Mouse (Mus musculus) heart, embryonic 11.5 days (tissue): ENCODE measurements at regions not wholly inside any gene's neighbourhood (a gene's known extent, or its start where the extent isn't known, plus 50 kb on each side); places are given as distances from the start of the nearest gene placed in this dataset.
"Not testable (repeated sequence)": the region's sequence is repeated elsewhere in the genome, so short reads cannot be mapped to it uniquely, and the experiment has no call there.

Experiments used
- ATAC-seq: fragments of 200-750 bp; cut with Nextera tagmentation; replicated peaks from 2 replicates; pipeline ENCODE4 v1.8.0; 2017; ENCODE audit warnings: moderate library complexity; ENCODE audit not compliant: insufficient number of reproducible peaks, low FRiP score, low TSS enrichment
- H3K27ac ChIP-seq: fragments of 300-500 bp; sonication (generic); 2 replicates; pipeline ENCODE4 v1.5.1; 2014; ENCODE audit warnings: mild to moderate bottlenecking, low read depth, low read length
- H3K27me3 ChIP-seq: fragments of 300-500 bp; sonication (generic); 2 replicates; pipeline ENCODE4 v1.6.1; 2014; ENCODE audit warnings: mild to moderate bottlenecking, low read length, mixed read lengths; ENCODE audit not compliant: control insufficient read depth, insufficient read depth
- H3K36me3 ChIP-seq: fragments of 300-500 bp; sonication (generic); 2 replicates; pipeline ENCODE4 v1.6.1; 2014; ENCODE audit warnings: mild to moderate bottlenecking, low read length, moderate library complexity, mixed read lengths; ENCODE audit not compliant: control insufficient read depth, insufficient read depth
- H3K4me1 ChIP-seq: fragments of 300-500 bp; sonication (generic); 2 replicates; pipeline ENCODE4 v1.6.1; 2014; ENCODE audit warnings: low read length; ENCODE audit not compliant: control insufficient read depth, insufficient read depth
- H3K4me2 ChIP-seq: fragments of 300-500 bp; sonication (generic); 2 replicates; pipeline ENCODE4 v1.6.1; 2014; ENCODE audit warnings: mild to moderate bottlenecking, moderate library complexity
- H3K4me3 ChIP-seq: fragments of 300-500 bp; sonication (generic); 2 replicates; pipeline ENCODE4 v1.5.1; 2014; ENCODE audit warnings: low read depth, low read length
- H3K9ac ChIP-seq: fragments of 300-500 bp; sonication (generic); 2 replicates; pipeline ENCODE4 v1.6.1; 2014; ENCODE audit warnings: mild to moderate bottlenecking, low read depth, low read length, moderate library complexity
- H3K9me3 ChIP-seq: fragments of 300-500 bp; sonication (generic); replicated peaks from 2 replicates; pipeline ENCODE4 v1.6.1; 2016; ENCODE audit warnings: low read length; ENCODE audit not compliant: control insufficient read depth
- WGBS: fragments of 180-500 bp; shearing (Covaris S2); extraction: QIAGEN DNeasy Blood & Tissue Kit; methylation state at CpG from one replicate; pipeline ENCODE4 v1.1.7; 2014; ENCODE audit not compliant: insufficient replicate concordance; 5-methylcytosine and 5-hydroxymethylcytosine counted together

DNA sequence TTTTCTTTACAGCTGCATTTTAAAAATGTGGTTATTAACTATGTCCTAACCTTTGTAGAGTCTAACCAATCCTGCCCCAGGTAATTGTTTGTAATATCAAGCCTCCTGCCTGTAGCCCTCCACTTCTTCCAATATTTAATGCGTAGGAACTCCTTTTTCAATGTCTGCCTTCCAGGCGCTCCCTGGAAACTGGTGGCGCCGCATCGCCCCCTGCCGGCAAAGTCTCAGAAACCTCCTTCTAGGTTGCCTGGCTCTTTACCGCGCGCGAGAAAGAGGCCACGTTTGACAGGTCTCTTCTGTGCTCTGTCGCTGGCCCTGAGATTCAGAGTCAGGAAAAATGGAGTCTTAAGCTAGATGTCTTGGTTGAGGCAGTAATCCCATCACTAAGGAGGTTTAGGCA is 542.8 kb downstream of the Zfp704 start:
- no peak for ATAC-seq

DNA sequence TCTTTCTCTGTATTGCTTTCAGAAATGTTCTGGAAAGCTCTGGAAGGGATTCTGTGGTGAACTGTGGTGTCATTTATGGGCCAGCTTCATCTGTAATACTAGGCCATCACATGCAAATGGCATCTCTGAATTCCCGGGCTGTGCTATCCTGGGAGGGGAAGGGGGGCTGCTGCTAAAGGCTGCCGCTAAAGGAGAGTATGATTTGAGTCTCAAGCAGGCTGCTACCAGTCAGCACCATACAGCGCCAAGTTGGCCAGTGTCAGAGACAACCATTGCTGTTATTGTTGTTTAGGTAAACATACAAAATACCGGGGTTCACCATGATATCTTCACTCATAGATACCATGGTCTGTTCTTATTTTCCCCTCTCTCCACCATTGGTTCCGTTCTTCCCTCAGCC is 543.5 kb downstream of the Zfp704 start:
- Histone ChIP-seq H3K27me3 (no peaks in the 10 kb centered on the region), H3K4me1 (no peaks in the 10 kb centered on the region; the same call in 1 of the 2 replicates), H3K4me2 (no peak overlapping the region), H3K9me3 (no peaks in the 10 kb centered on the region), H3K27ac (no peak overlapping the region), H3K4me3 (no peak overlapping the region), H3K9ac (no peak overlapping the region), H3K36me3 (no peaks in the 10 kb centered on the region)
- no peak for ATAC-seq
- WGBS = 68% methylated on average over 5 of the region's 5 CpGs

More for the DNA sequence above, 542.8 kb downstream of the Zfp704 start:
- 2% methylated on average over 12 of the region's 12 CpGs for WGBS
- peak overlapping the region; percentile 18; the same call in 1 of the 2 replicates for H3K4me2 ChIP-seq
- H3K27ac ChIP-seq = no peak overlapping the region
- no peak overlapping the region for H3K9ac ChIP-seq
- H3K4me1 ChIP-seq = no peaks in the 10 kb centered on the region; the same call in 1 of the 2 replicates
- no peaks in the 10 kb centered on the region for H3K27me3 ChIP-seq
- no peaks in the 10 kb centered on the region for H3K36me3 ChIP-seq
- H3K4me3 ChIP-seq = no peak overlapping the region
- H3K9me3 ChIP-seq = no peaks in the 10 kb centered on the region

DNA sequence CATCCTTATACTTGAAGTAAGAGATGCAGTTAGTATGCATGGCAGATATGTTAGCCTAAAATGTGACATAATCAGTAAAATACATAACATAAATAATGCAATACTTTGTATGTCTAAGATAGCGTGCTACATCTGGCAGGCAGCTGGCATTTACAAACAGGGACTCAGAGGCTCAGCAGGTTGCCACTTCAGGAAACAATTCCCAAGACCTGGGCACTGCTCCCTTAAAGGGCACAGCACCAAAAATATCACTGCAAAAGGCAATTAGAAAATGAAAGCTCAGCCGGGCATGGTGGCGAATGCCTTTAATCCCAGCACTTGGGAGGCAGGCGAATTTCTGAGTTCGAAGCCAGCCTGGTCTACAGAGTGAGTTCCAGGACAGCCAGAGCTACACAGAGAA is 544.0 kb downstream of the Zfp704 start:
- WGBS = 79% methylated on average over 5 of the region's 5 CpGs

DNA sequence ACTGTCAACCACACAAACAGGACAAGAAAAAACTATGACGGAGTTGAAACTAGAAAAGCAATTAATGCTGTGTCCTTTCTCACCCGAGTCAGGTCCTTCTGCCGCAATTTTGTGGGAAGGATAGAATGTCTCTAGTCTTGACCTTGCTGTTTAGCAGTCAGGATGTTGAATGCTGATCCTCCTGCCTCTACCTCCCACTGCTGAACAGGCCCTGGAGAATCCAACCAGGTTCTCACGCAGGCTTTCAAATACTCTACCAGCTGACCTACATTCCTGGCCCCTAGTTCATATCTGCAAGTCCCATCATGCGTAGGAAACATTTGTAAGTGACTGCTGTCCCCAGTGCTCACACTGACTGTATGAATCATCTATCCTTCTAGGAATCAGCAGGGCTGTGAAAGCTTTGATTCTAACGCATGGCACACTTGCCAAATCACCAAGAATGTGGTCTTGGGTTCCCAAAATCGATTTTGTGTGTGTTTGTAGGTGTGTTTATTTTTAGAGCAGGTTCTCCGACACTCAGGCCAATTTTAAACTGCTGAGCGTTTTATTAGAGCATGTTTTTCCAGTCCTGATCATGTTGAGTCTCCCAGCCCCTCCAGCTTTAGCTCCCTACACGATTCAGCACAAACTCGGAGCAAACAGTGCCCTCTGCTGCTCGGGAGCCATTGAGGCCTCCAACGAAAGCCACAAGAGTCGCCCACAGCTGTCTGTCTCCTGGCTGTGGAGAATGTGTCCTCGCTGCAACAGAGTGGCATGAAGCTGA is 545.4 kb downstream of the Zfp704 start:
- H3K4me1 ChIP-seq = no peaks in the 10 kb centered on the region; the same call in 1 of the 2 replicates
- no peaks in the 10 kb centered on the region for H3K36me3 ChIP-seq
- ATAC-seq = no peak
- no peak overlapping the region for H3K27ac ChIP-seq
- H3K4me2 ChIP-seq = no peak overlapping the region
- no peaks in the 10 kb centered on the region for H3K27me3 ChIP-seq
- WGBS = 39% methylated on average over 15 of the region's 15 CpGs
- no peak overlapping the region for H3K4me3 ChIP-seq
- H3K9me3 ChIP-seq = no peaks in the 10 kb centered on the region
- H3K9ac ChIP-seq = no peak overlapping the region

More for the DNA sequence above, 544.0 kb downstream of the Zfp704 start:
- H3K4me3 ChIP-seq = no peak overlapping the region
- no peak overlapping the region for H3K27ac ChIP-seq
- no peak for ATAC-seq
- no peaks in the 10 kb centered on the region for H3K36me3 ChIP-seq
- no peaks in the 10 kb centered on the region; the same call in 1 of the 2 replicates for H3K4me1 ChIP-seq
- no peaks in the 10 kb centered on the region for H3K9me3 ChIP-seq
- H3K9ac ChIP-seq = no peak overlapping the region
- no peak overlapping the region for H3K4me2 ChIP-seq
- H3K27me3 ChIP-seq = no peaks in the 10 kb centered on the region

DNA sequence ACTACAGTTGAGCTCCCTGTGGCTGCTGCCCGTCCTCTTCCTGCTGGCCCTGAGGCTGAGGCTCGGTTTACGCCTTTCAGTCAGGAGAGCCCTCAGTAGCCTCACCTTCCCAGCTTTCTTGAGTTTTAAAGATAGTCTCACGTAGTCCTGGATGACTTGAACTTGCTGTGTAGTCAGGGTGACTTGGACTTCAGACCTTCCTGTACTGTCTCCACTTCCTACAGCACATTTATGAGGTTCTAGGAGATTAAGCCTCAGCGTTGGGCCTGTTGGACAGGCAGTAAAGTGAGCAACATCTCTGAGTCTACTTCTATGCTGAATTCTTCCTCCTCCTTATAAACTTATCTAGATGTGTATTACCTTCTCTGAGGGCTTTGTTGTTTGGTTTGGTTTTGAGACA is 546.2 kb downstream of the Zfp704 start:
- no peak for ATAC-seq
- H3K27ac ChIP-seq = no peak overlapping the region
- no peak overlapping the region for H3K4me3 ChIP-seq
- WGBS = 76% methylated on average over 5 of the region's 5 CpGs
- H3K9me3 ChIP-seq = no peaks in the 10 kb centered on the region
- no peaks in the 10 kb centered on the region; the same call in 1 of the 2 replicates for H3K4me1 ChIP-seq
- H3K36me3 ChIP-seq = no peaks in the 10 kb centered on the region
- no peak overlapping the region for H3K9ac ChIP-seq
- no peak overlapping the region for H3K4me2 ChIP-seq
- H3K27me3 ChIP-seq = no peaks in the 10 kb centered on the region

DNA sequence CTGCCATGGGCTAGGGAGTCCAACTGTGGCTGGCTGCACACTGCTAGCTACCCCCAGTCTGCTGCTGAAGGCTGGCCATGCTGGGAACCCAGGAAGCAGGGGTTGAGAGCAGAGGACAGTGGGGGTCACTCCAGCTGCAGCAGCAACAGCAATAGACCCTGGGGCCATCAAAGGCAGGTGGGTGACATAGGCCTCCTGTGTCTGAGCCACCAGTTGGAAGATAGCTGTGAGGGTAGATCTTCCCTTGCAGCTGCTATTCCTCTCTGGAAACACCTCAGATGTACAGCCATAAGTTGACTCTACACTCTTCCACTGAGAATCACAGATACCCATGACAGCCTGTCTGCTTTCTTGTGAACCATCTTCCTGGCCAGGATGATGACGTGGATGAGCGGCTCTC is 548.5 kb downstream of the Zfp704 start:
- no peaks in the 10 kb centered on the region for H3K27me3 ChIP-seq
- ATAC-seq = no peak
- H3K36me3 ChIP-seq = no peaks in the 10 kb centered on the region
- 92% methylated on average over 2 of the region's 2 CpGs for WGBS
- no peaks in the 10 kb centered on the region for H3K9me3 ChIP-seq
- no peak overlapping the region for H3K4me3 ChIP-seq
- no peak overlapping the region for H3K9ac ChIP-seq
- H3K4me2 ChIP-seq = no peak overlapping the region
- H3K4me1 ChIP-seq = no peaks in the 10 kb centered on the region; the same call in 1 of the 2 replicates
- H3K27ac ChIP-seq = no peak overlapping the region

DNA sequence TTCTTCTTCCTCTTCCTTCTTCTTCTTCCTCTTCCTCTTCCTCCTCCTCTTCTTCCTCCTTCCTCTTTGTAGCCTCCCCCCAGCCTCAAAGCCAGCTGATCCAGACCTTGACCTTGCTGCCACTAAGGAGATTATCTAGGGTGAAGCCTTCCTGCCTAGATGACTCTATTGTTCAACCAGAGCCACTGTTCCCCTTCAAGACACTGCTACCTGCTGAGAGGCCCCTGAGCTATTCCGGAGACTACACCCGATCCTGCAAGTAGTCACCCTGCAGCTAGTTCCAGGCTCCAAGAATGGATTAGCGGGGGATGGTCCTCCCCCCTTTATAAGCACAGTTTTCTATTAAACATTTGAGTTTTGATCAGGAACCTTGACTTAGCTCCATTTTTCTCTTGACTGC is 552.2 kb downstream of the Zfp704 start:
- H3K9ac ChIP-seq, H3K4me3 ChIP-seq, H3K4me1 ChIP-seq, H3K27ac ChIP-seq, H3K9me3 ChIP-seq, ATAC-seq, H3K4me2 ChIP-seq, H3K36me3 ChIP-seq, H3K27me3 ChIP-seq: not testable (repeated sequence)
- 64% methylated on average over 3 of the region's 3 CpGs for WGBS

DNA sequence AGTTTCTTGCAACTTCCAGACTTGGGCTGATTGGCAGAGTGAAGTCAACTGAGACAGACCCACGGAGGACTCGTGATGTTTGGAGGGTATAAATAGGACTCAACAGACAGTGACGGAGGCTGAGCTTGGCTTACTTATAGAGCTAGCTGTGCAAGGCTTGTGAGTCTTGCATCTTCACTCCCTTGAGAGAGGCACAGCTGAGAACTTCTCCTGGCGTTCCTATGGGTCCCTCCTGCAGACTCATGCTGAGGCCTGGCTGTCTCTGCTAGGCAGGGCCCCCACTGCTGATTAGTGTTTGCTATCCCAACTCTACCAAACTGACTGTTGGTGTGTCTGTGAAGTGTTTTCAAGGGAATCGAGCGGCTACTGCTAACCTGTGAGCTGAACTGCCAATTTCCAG is 553.0 kb downstream of the Zfp704 start:
- no peaks in the 10 kb centered on the region for H3K9me3 ChIP-seq
- H3K27me3 ChIP-seq = no peaks in the 10 kb centered on the region
- no peak overlapping the region for H3K27ac ChIP-seq
- H3K4me1 ChIP-seq = no peaks in the 10 kb centered on the region
- no peak overlapping the region for H3K9ac ChIP-seq
- H3K4me3 ChIP-seq = no peak overlapping the region
- 69% methylated on average over 6 of the region's 6 CpGs for WGBS
- no peaks in the 10 kb centered on the region for H3K36me3 ChIP-seq
- H3K4me2 ChIP-seq = no peak overlapping the region
- no peak for ATAC-seq

DNA sequence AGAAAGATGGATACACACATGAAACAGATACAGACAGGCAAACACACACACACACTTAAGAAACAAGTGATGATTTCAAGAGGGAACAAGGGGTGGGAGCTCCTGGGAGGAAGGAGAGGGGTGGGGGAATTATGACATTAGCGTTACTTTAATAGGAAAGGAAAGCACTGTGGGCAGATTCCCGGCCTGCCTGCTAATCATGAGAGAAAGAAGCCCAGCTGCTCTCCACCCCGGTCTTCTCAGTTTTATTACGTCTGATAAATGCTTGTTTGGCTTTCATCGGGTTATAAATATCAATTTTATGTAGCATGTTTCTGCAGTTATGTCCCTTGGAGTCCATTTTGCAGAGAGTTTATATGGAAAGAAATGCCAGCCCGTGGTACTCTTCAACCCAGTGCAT is 554.1 kb downstream of the Zfp704 start:
- H3K9me3 ChIP-seq = no peaks in the 10 kb centered on the region
- no peak overlapping the region for H3K4me3 ChIP-seq
- no peak overlapping the region for H3K27ac ChIP-seq
- no peaks in the 10 kb centered on the region for H3K36me3 ChIP-seq
- no peaks in the 10 kb centered on the region for H3K4me1 ChIP-seq
- no peak overlapping the region for H3K4me2 ChIP-seq
- H3K9ac ChIP-seq = no peak overlapping the region
- ATAC-seq = no peak
- 80% methylated on average over 6 of the region's 6 CpGs for WGBS
- H3K27me3 ChIP-seq = no peaks in the 10 kb centered on the region
